Mouse (Mus musculus) adrenal gland, adult 8-10 months (tissue): ENCODE measurements at regions not wholly inside any gene's neighbourhood (a gene's known extent, or its start where the extent isn't known, plus 50 kb on each side); places are given as distances from the start of the nearest gene placed in this dataset.

ENCODE experiments used
- DNase-seq: peaks from one replicate; pipeline ENCODE4 v3.0.0; 2022

GRCm38 (mm10) chr5:53384026-53384425 is 81.9 kb upstream of the Rbpj start:
- no peak for DNase-seq

GRCm38 (mm10) chr5:53385513-53386148 is 80.3 kb upstream of the Rbpj start:
- DNase-seq: no peak

DNA sequence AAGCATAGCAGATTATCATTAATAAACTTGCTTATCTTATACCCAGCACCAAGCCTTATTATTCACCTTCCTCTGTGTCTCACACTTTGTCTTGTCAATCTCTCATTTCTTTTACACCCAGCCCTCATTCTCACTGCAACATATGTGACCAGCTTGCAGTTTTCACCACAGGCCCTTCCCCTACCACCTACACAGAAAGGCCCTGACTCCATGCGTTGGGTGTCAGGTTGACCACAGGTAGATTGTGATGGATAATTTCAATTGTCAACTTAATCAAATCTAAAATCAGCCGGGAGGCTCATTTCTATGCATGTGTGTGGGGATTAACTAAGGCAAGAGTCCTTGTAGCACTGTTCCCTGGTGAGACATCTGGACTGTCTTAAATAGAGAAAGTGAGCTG is 72.4 kb upstream of the Rbpj start:
- no peak for DNase-seq

- no peak for DNase-seq
Measured at GRCm38 (mm10) chr5:53394560-53394959, 71.4 kb upstream of the Rbpj start.

- DNase-seq: no peak
Measured at GRCm38 (mm10) chr5:53398428-53399058, 67.4 kb upstream of the Rbpj start.

- DNase-seq: no peak
Measured at GRCm38 (mm10) chr5:53401093-53401492, 64.9 kb upstream of the Rbpj start.

DNA sequence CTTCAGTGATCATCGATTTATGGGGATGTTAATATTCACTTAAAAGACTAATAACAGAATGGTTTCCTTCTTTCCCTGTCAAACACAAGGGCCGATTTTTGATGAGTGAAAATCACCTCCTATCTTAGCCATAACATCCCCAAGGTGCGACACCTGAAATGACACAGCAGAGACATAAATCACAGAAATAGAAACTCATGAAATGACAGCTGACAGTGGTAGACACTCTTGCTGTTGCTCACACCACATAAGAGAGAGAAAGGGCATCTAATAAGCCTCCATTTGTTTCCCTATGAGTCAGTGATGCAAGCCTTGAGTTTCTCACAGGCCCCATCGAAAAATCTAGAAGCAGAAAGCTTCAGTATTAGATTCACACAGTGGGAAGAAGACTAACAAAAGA is 63.9 kb upstream of the Rbpj start:
- DNase-seq: no peak

GRCm38 (mm10) chr5:53402619-53403151 is 63.3 kb upstream of the Rbpj start:
- no peak for DNase-seq

- DNase-seq: no peak
Measured at GRCm38 (mm10) chr5:53405929-53406328, 60.0 kb upstream of the Rbpj start.

- DNase-seq: no peak
Measured at GRCm38 (mm10) chr5:53407646-53408045, 58.3 kb upstream of the Rbpj start.

- DNase-seq: no peak
Measured at GRCm38 (mm10) chr5:53408235-53408634, 57.7 kb upstream of the Rbpj start.

- no peak for DNase-seq
Measured at GRCm38 (mm10) chr5:53409740-53410139, 56.2 kb upstream of the Rbpj start.

- no peak for DNase-seq
Measured at GRCm38 (mm10) chr5:53412391-53413075, 53.4 kb upstream of the Rbpj start.

DNA sequence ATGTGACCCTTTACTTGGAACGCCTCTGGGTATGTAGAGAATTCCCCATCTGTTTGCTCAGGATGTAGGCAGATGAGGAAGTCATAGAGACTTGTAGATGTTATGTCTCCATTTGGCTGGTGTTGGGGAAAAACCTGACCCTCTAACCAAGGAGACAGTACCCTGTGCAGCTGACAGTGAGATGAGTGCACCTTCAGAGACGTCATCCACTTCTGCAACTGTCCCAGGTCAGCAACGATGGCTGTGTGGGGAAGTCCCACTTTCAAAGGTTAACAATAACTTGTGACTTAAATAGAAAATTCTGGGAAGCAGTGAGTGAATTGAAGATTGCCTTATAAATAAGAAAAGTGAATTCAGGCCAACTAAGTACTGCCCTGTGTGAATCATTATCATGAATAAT is 52.3 kb upstream of the Rbpj start:
- DNase-seq: no peak

GRCm38 (mm10) chr5:53415472-53415871 is 50.5 kb upstream of the Rbpj start:
- DNase-seq: no peak
